Mouse (Mus musculus): ENCODE data around the gene Amn.

Gene Amn

GRCm38 (mm10) chr12:111323423-111323822 lies 52.5 kb downstream of the Amn start:
- in situ Hi-C loops (cut with MboI, MseI) = no loop called here

GRCm38 (mm10) chr12:111324536-111324935 lies 53.6 kb downstream of the Amn start:
- in situ Hi-C loops (cut with MboI, MseI) = no loop called here

GRCm38 (mm10) chr12:111324949-111325348 lies 54.1 kb downstream of the Amn start:
- in situ Hi-C loops (cut with MboI, MseI) = no loop called here

- in situ Hi-C loops (cut with MboI, MseI) = no loop called here
These were observed 55.0 kb downstream of the Amn start for GRCm38 (mm10) chr12:111325744-111326424.
